Mouse (Mus musculus) kidney, adult 18-20 months (tissue): ENCODE results near the gene Olfr1259.
"Not testable (repeated sequence)": the region's sequence is repeated elsewhere in the genome, so short reads cannot be mapped to it uniquely, and the experiment has no call there.

Experiments used
- DNase-seq: peaks from one replicate; pipeline ENCODE4 v3.0.0; 2021

Gene Olfr1259

GRCm38 (mm10) chr2:89948564-89948963 lies at the start of gene Olfr1259:
Gene Olfr1259 (minus strand): TSS chr2:89948664.
- DNase-seq, result no peak

- DNase-seq, result no peak
Measured at GRCm38 (mm10) chr2:89990921-89991320, 42.5 kb upstream of the Olfr1259 start, which contains the start of gene Olfr1261. Gene Olfr1261 (plus strand): TSS chr2:89991221.

DNA sequence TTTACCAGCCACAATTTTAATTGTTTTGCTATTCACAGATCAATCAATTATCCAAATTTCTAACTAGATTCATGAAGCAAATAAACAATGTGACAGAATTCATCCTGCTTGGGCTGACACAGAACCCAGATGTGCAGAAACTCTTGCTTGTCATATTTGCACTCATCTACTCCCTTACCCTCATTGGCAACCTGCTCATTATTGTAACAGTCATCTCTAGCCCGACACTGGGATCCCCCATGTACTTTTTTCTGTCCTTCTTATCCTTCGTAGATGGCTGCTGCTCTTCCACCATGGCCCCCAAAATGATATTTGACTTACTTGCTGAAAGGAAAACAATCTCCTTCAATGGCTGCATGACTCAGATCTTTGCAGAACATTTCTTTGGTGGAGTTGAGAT lies 29.2 kb upstream of the Olfr1259 start:
- no peak for DNase-seq

GRCm38 (mm10) chr2:89974184-89974583 lies 25.7 kb upstream of the Olfr1259 start, which contains the start of gene Olfr1260:
Gene Olfr1260 (plus strand): TSS chr2:89974340.
- DNase-seq, result no peak

- DNase-seq, result no peak
Measured at GRCm38 (mm10) chr2:89927009-89927408, 21.5 kb downstream of the Olfr1259 start, which contains the start of gene Olfr1258. Gene Olfr1258 (plus strand): TSS chr2:89927309.

GRCm38 (mm10) chr2:89912616-89913015 lies 35.8 kb downstream of the Olfr1259 start:
- DNase-seq, result not testable (repeated sequence)
